Mouse (Mus musculus) midbrain, postnatal 0 days (tissue): ENCODE data around the gene Svs3b. TPM values are rescaled to one million over a fixed set of nuclear protein-coding genes. Genes with fewer than 3 reads are reported as not detected.
"Not testable (repeated sequence)": the region's sequence is repeated elsewhere in the genome, so short reads cannot be mapped to it uniquely, and the experiment has no call there.

Experiments used
- ATAC-seq: fragments of 200-750 bp; cut with Nextera tagmentation; 2 replicates; pipeline ENCODE4 v1.8.0; 2017; ENCODE audit warnings: moderate number of reproducible peaks, mild to moderate bottlenecking, moderate TSS enrichment, moderate library complexity; ENCODE audit not compliant: low FRiP score
- DNase-seq: peaks from one replicate; pipeline ENCODE4 v3.0.0-alpha.2; 2015; ENCODE audit warnings: low spot score
- H3K27ac ChIP-seq: fragments of 300-500 bp; sonication (generic); 2 replicates; pipeline ENCODE4 v1.5.1; 2014; ENCODE audit warnings: low read depth, mild to moderate bottlenecking, low read length, mixed read lengths
- H3K27me3 ChIP-seq: fragments of 300-500 bp; sonication (generic); 2 replicates; pipeline ENCODE4 v1.6.1; 2014; ENCODE audit warnings: low read length, control low read depth, mixed read lengths; ENCODE audit not compliant: insufficient read depth
- H3K36me3 ChIP-seq: fragments of 300-500 bp; sonication (generic); 2 replicates; pipeline ENCODE4 v1.6.1; 2014; ENCODE audit warnings: low read length, control low read depth, mixed read lengths; ENCODE audit not compliant: insufficient read depth
- H3K4me1 ChIP-seq: fragments of 300-500 bp; sonication (generic); 2 replicates; pipeline ENCODE4 v1.6.1; 2014; ENCODE audit warnings: mild to moderate bottlenecking, control low read depth, antibody characterized with exemption, low read length, mixed read lengths; ENCODE audit not compliant: insufficient read depth
- H3K4me2 ChIP-seq: fragments of 300-500 bp; sonication (generic); 2 replicates; pipeline ENCODE4 v1.6.1; 2014; ENCODE audit warnings: low read depth, mild to moderate bottlenecking, low read length, mixed read lengths; ENCODE audit not compliant: poor library complexity, severe bottlenecking
- H3K4me3 ChIP-seq: fragments of 300-500 bp; sonication (generic); 2 replicates; pipeline ENCODE4 v1.5.1; 2014; ENCODE audit warnings: low read depth, mild to moderate bottlenecking, low read length, moderate library complexity
- H3K9ac ChIP-seq: fragments of 300-500 bp; sonication (generic); replicated peaks from 2 replicates; pipeline ENCODE4 v1.6.1; 2014; ENCODE audit warnings: mild to moderate bottlenecking, low read length, moderate library complexity, mixed read lengths; ENCODE audit not compliant: poor library complexity, severe bottlenecking
- H3K9me3 ChIP-seq: fragments of 300-500 bp; sonication (generic); 2 replicates; pipeline ENCODE4 v1.6.1; 2016; ENCODE audit warnings: low read length, control low read depth
- CTCF ChIP-seq: IDR thresholded peaks from 2 replicates; pipeline ENCODE4 v1.5.1; 2016; ENCODE audit warnings: antibody characterized with exemption, mild to moderate bottlenecking
- WGBS: fragments of 180-500 bp; shearing (Covaris S2); extraction: QIAGEN DNeasy Blood & Tissue Kit; methylation state at CpG from one replicate; pipeline ENCODE4 v1.1.7; 2014; 5-methylcytosine and 5-hydroxymethylcytosine counted together
- polyA plus RNA-seq: library from polyadenylated mRNA; unstranded; fragments of >200 nt; fragmentation: Nextera tagmentation; extraction: Ambion mirVana; gene quantifications from 2 replicates; pipeline ENCODE4 v1.2.1, GENCODE M21; 2015
- total RNA-seq: library from RNA; depleted of rRNA; stranded (reverse); fragments of >200 nt; gene quantifications from 2 replicates; pipeline ENCODE4 v1.2.3, GENCODE M21; 2014; rRNA removed

Gene Svs3b
- total RNA-seq (not detected in 2 replicates), polyA plus RNA-seq (not detected in 2 replicates)

GRCm38 (mm10) chr2:164256540-164256939 lies at the start of gene Svs3b:
Gene Svs3b, minus strand, starts transcription at chr2:164256640.
- not testable (repeated sequence) for H3K9ac ChIP-seq, H3K4me1 ChIP-seq, H3K27me3 ChIP-seq, H3K4me2 ChIP-seq, H3K27ac ChIP-seq, H3K36me3 ChIP-seq, ATAC-seq, DNase-seq, H3K9me3 ChIP-seq, H3K4me3 ChIP-seq
- 93% methylated on average over 1 of the region's 1 CpGs for WGBS

GRCm38 (mm10) chr2:164288968-164289367 lies 32.5 kb upstream of the Svs3b start, which contains the start of gene Svs3a:
Gene Svs3a, plus strand, starts transcription at chr2:164289268.
- H3K4me3 ChIP-seq, H3K4me2 ChIP-seq, ATAC-seq, H3K4me1 ChIP-seq, H3K27me3 ChIP-seq, H3K27ac ChIP-seq, H3K9ac ChIP-seq, DNase-seq, H3K36me3 ChIP-seq, H3K9me3 ChIP-seq: not testable (repeated sequence)
- 67% methylated on average over 1 of the region's 1 CpGs for WGBS

- DNase-seq: no peak
Observed at GRCm38 (mm10) chr2:164278359-164278758, 21.9 kb upstream of the Svs3b start, which contains the start of gene Svs4. Gene Svs4, minus strand, starts transcription at chr2:164278459.

GRCm38 (mm10) chr2:164238366-164238765 lies 18.1 kb downstream of the Svs3b start, which contains the start of gene Svs2:
Gene Svs2, minus strand, starts transcription at chr2:164238466.
- H3K4me1 ChIP-seq: no peaks in the 10 kb centered on the region
- no peak for DNase-seq
- no peak for ATAC-seq
- no peaks in the 10 kb centered on the region for H3K27me3 ChIP-seq
- H3K9me3 ChIP-seq: no peaks in the 10 kb centered on the region
- H3K4me3 ChIP-seq: no peak within 1 kb of the TSS
- whole genome bisulfite sequencing: 82% methylated on average over 3 of the region's 3 CpGs
- no peak within 1 kb of the TSS for H3K9ac ChIP-seq
- no peak within 1 kb of the TSS for H3K4me2 ChIP-seq
- no peaks in the 10 kb centered on the region for H3K36me3 ChIP-seq
- no peak within 1 kb of the TSS for H3K27ac ChIP-seq
- TF ChIP-seq CTCF: no peak

More at GRCm38 (mm10) chr2:164278359-164278758, 21.9 kb upstream of the Svs3b start, which contains the start of gene Svs4:
- H3K27ac ChIP-seq: no peak within 1 kb of the TSS
- no peak for ATAC-seq
- no peaks in the 10 kb centered on the region for H3K4me1 ChIP-seq
- 95% methylated on average over 4 of the region's 4 CpGs for WGBS
- no peak within 1 kb of the TSS for H3K4me3 ChIP-seq
- no peaks in the 10 kb centered on the region for H3K9me3 ChIP-seq
- H3K9ac ChIP-seq: no peak within 1 kb of the TSS
- H3K27me3 ChIP-seq: no peaks in the 10 kb centered on the region
- H3K36me3 ChIP-seq: no peaks in the 10 kb centered on the region
- H3K4me2 ChIP-seq: no peak within 1 kb of the TSS
- TF ChIP-seq CTCF: no peak

GRCm38 (mm10) chr2:164232671-164233070 lies 23.8 kb downstream of the Svs3b start:
- H3K27ac ChIP-seq: no peak overlapping the region
- ATAC-seq: no peak
- no peaks in the 10 kb centered on the region for H3K27me3 ChIP-seq
- no peak overlapping the region for H3K9ac ChIP-seq
- no peak overlapping the region for H3K4me3 ChIP-seq
- DNase-seq: no peak
- H3K9me3 ChIP-seq: no peaks in the 10 kb centered on the region
- no peak overlapping the region for H3K4me2 ChIP-seq
- WGBS: 90% methylated on average over 8 of the region's 8 CpGs
- no peak for TF ChIP-seq CTCF
- no peaks in the 10 kb centered on the region for H3K36me3 ChIP-seq
- no peaks in the 10 kb centered on the region for H3K4me1 ChIP-seq

GRCm38 (mm10) chr2:164228361-164229070 lies 27.9 kb downstream of the Svs3b start:
- H3K9ac ChIP-seq: no peak overlapping the region
- WGBS: 86% methylated on average over 8 of the region's 8 CpGs
- no peak overlapping the region for H3K27ac ChIP-seq
- H3K4me1 ChIP-seq: no peaks in the 10 kb centered on the region
- no peak overlapping the region for H3K4me2 ChIP-seq
- no peak for TF ChIP-seq CTCF
- H3K36me3 ChIP-seq: no peaks in the 10 kb centered on the region
- DNase-seq: no peak
- ATAC-seq: no peak
- no peaks in the 10 kb centered on the region for H3K27me3 ChIP-seq
- H3K4me3 ChIP-seq: no peak overlapping the region
- no peaks in the 10 kb centered on the region for H3K9me3 ChIP-seq
